Mouse (Mus musculus): Measurements from ENCODE around the gene Pold4. TPM values are rescaled to one million over a fixed set of nuclear protein-coding genes. Genes with fewer than 3 reads are reported as not detected.
"Not testable (repeated sequence)": the region's sequence is repeated elsewhere in the genome, so short reads cannot be mapped to it uniquely, and the experiment has no call there.

The Pold4 gene
- polyA plus RNA-seq, 1 experiment, result 116 TPM

- WGBS, result 77% methylated on average over 7 of the region's 7 CpGs
- no peak for DNase-seq (ENCODE audit: low read depth, low spot score)
Observed at GRCm38 (mm10) chr19:4226779-4227178, 4.9 kb upstream of the Pold4 start.

GRCm38 (mm10) chr19:4227446-4227845 is 4.3 kb upstream of the Pold4 start:
- 74% methylated on average over 5 of the region's 5 CpGs for WGBS
- DNase-seq (ENCODE audit: low read depth, low spot score), result no peak

GRCm38 (mm10) chr19:4227894-4228678 is 3.6 kb upstream of the Pold4 start:
- WGBS, result 26% methylated on average over 8 of the region's 8 CpGs
- DNase-seq (ENCODE audit: low read depth, low spot score), result peak; percentile 58

GRCm38 (mm10) chr19:4228891-4229290 is 2.8 kb upstream of the Pold4 start:
- WGBS, result 61% methylated on average over 4 of the region's 4 CpGs
- DNase-seq (ENCODE audit: low read depth, low spot score), result no peak

- 47% methylated on average over 9 of the region's 9 CpGs for WGBS
- no peak for DNase-seq (ENCODE audit: low read depth, low spot score)
Observed at GRCm38 (mm10) chr19:4229451-4230076, 2.1 kb upstream of the Pold4 start.

GRCm38 (mm10) chr19:4230415-4230814 is 1.3 kb upstream of the Pold4 start:
- DNase-seq (ENCODE audit: low read depth, low spot score), result no peak
- WGBS, result 66% methylated on average over 8 of the region's 8 CpGs

- 0% methylated on average over 2 of the region's 2 CpGs for WGBS
- no peak for DNase-seq (ENCODE audit: low read depth, low spot score)
Observed at GRCm38 (mm10) chr19:4232186-4232572, 480 bp downstream of the Pold4 start.

- 85% methylated on average over 7 of the region's 7 CpGs for WGBS
- DNase-seq (ENCODE audit: low read depth, low spot score), result no peak
Observed at GRCm38 (mm10) chr19:4232651-4233050, 952 bp downstream of the Pold4 start.

- no peak for DNase-seq (ENCODE audit: low read depth, low spot score)
- WGBS, result 58% methylated on average over 4 of the region's 4 CpGs
Observed at GRCm38 (mm10) chr19:4234548-4234947, 2.8 kb downstream of the Pold4 start.

- WGBS, result 67% methylated on average over 8 of the region's 8 CpGs
- no peak for DNase-seq (ENCODE audit: low read depth, low spot score)
Observed at GRCm38 (mm10) chr19:4240247-4240668, 8.6 kb downstream of the Pold4 start.

GRCm38 (mm10) chr19:4242416-4242815 is 10.7 kb downstream of the Pold4 start:
- 51% methylated on average over 3 of the region's 3 CpGs for WGBS

GRCm38 (mm10) chr19:4244775-4245174 is 13.1 kb downstream of the Pold4 start:
- 82% methylated on average over 6 of the region's 6 CpGs for WGBS
- no peak for DNase-seq (ENCODE audit: low read depth, low spot score)

More at GRCm38 (mm10) chr19:4242416-4242815, 10.7 kb downstream of the Pold4 start:
- DNase-seq (ENCODE audit: low read depth, low spot score), result no peak

- no peak for DNase-seq (ENCODE audit: low read depth, low spot score)
- 52% methylated on average over 1 of the region's 1 CpGs for WGBS
Observed at GRCm38 (mm10) chr19:4247010-4247409, 15.3 kb downstream of the Pold4 start.

- WGBS, result 25% methylated on average over 1 of the region's 1 CpGs
- DNase-seq (ENCODE audit: low read depth, low spot score), result not testable (repeated sequence)
Observed at GRCm38 (mm10) chr19:4248683-4249082, 17.0 kb downstream of the Pold4 start.

- DNase-seq (ENCODE audit: low read depth, low spot score), result no peak
- 85% methylated on average over 7 of the region's 7 CpGs for WGBS
Observed at GRCm38 (mm10) chr19:4254230-4254629, 22.5 kb downstream of the Pold4 start.

GRCm38 (mm10) chr19:4255583-4256162 is 24.0 kb downstream of the Pold4 start:
- WGBS, result 84% methylated on average over 11 of the region's 11 CpGs
- DNase-seq (ENCODE audit: low read depth, low spot score), result no peak

GRCm38 (mm10) chr19:4257216-4257896 is 25.7 kb downstream of the Pold4 start:
- DNase-seq (ENCODE audit: low read depth, low spot score), result peak; percentile 98
- under 1% methylated on average over 41 of the region's 41 CpGs for WGBS

GRCm38 (mm10) chr19:4257897-4258252 is 26.2 kb downstream of the Pold4 start:
- WGBS, result 25% methylated on average over 12 of the region's 12 CpGs
- DNase-seq (ENCODE audit: low read depth, low spot score), result peak; percentile 11

GRCm38 (mm10) chr19:4261038-4261698 is 29.5 kb downstream of the Pold4 start:
- DNase-seq (ENCODE audit: low read depth, low spot score), result peak; percentile 13
- WGBS, result 49% methylated on average over 8 of the region's 8 CpGs

- 73% methylated on average over 6 of the region's 6 CpGs for WGBS
- no peak for DNase-seq (ENCODE audit: low read depth, low spot score)
Observed at GRCm38 (mm10) chr19:4262756-4263155, 31.1 kb downstream of the Pold4 start.
